Mouse (Mus musculus): Measurements from ENCODE around the gene Pum1. TPM values are rescaled to one million over a fixed set of nuclear protein-coding genes. Genes with fewer than 3 reads are reported as not detected.

Pum1 gene
- polyA plus RNA-seq, 1 experiment: 42.8 TPM

- Histone ChIP-seq H3K4me1 (ENCODE audit: control insufficient read depth, insufficient read depth, low read length) (peaks cover 3% of the 10 kb centered on the region; the same call in 1 of the 2 replicates), H3K27ac (ENCODE audit: control insufficient read depth, insufficient read depth, low read depth, low read length, poor library complexity) (no peak overlapping the region), H3K4me3 (replicated peaks; ENCODE audit: control insufficient read depth, low read depth, low read length) (no peak overlapping the region)
- WGBS: 91% methylated on average over 4 of the region's 4 CpGs
- TF ChIP-seq CTCF (IDR thresholded peaks at IDR 0.05; ENCODE audit: control insufficient read depth, insufficient read depth, low read length) (no peak), POLR2A (IDR thresholded peaks at IDR 0.05; ENCODE audit: borderline replicate concordance, control insufficient read depth, low read depth, low read length) (no peak)
Measured at GRCm38 (mm10) chr4:130719348-130719747, 56.2 kb downstream of the Pum1 start.

- H3K27ac ChIP-seq (ENCODE audit: control insufficient read depth, insufficient read depth, low read depth, low read length, poor library complexity): peak overlapping the region; percentile 36; the same call in 1 of the 2 replicates
- 35% methylated on average over 1 of the region's 1 CpGs for WGBS
Measured at GRCm38 (mm10) chr4:130722607-130723006, 59.5 kb downstream of the Pum1 start.

GRCm38 (mm10) chr4:130726118-130726517 lies 63.0 kb downstream of the Pum1 start:
- H3K27ac ChIP-seq (ENCODE audit: control insufficient read depth, insufficient read depth, low read depth, low read length, poor library complexity): no peak overlapping the region

More at GRCm38 (mm10) chr4:130722607-130723006, 59.5 kb downstream of the Pum1 start:
- no peak for TF ChIP-seq POLR2A (IDR thresholded peaks at IDR 0.05; ENCODE audit: borderline replicate concordance, control insufficient read depth, low read depth, low read length)
- TF ChIP-seq CTCF (IDR thresholded peaks at IDR 0.05; ENCODE audit: control insufficient read depth, insufficient read depth, low read length): no peak
- Histone ChIP-seq H3K4me3 (replicated peaks; ENCODE audit: control insufficient read depth, low read depth, low read length) (no peak overlapping the region), H3K4me1 (ENCODE audit: control insufficient read depth, insufficient read depth, low read length) (peaks cover 3% of the 10 kb centered on the region; the same call in 1 of the 2 replicates)

GRCm38 (mm10) chr4:130735957-130736356 lies 72.8 kb downstream of the Pum1 start:
- Histone ChIP-seq H3K27ac (ENCODE audit: control insufficient read depth, insufficient read depth, low read depth, low read length, poor library complexity) (no peak overlapping the region), H3K4me3 (replicated peaks; ENCODE audit: control insufficient read depth, low read depth, low read length) (no peak overlapping the region), H3K4me1 (ENCODE audit: control insufficient read depth, insufficient read depth, low read length) (no peaks in the 10 kb centered on the region)
- TF ChIP-seq POLR2A (IDR thresholded peaks at IDR 0.05; ENCODE audit: borderline replicate concordance, control insufficient read depth, low read depth, low read length): no peak
- TF ChIP-seq CTCF (IDR thresholded peaks at IDR 0.05; ENCODE audit: control insufficient read depth, insufficient read depth, low read length): no peak
- 85% methylated on average over 4 of the region's 4 CpGs for WGBS

More at GRCm38 (mm10) chr4:130726118-130726517, 63.0 kb downstream of the Pum1 start:
- 81% methylated on average over 3 of the region's 3 CpGs for WGBS
- TF ChIP-seq POLR2A (IDR thresholded peaks at IDR 0.05; ENCODE audit: borderline replicate concordance, control insufficient read depth, low read depth, low read length): no peak
- TF ChIP-seq CTCF (IDR thresholded peaks at IDR 0.05; ENCODE audit: control insufficient read depth, insufficient read depth, low read length): no peak
- Histone ChIP-seq H3K4me3 (replicated peaks; ENCODE audit: control insufficient read depth, low read depth, low read length) (no peak overlapping the region), H3K4me1 (ENCODE audit: control insufficient read depth, insufficient read depth, low read length) (peaks cover 3% of the 10 kb centered on the region; the same call in 1 of the 2 replicates)

GRCm38 (mm10) chr4:130738527-130738926 lies 75.4 kb downstream of the Pum1 start:
- 53% methylated on average over 2 of the region's 2 CpGs for WGBS
- no peaks in the 10 kb centered on the region for H3K4me1 ChIP-seq (ENCODE audit: control insufficient read depth, insufficient read depth, low read length)
- no peak overlapping the region for H3K27ac ChIP-seq (ENCODE audit: control insufficient read depth, insufficient read depth, low read depth, low read length, poor library complexity)
- no peak for TF ChIP-seq CTCF (IDR thresholded peaks at IDR 0.05; ENCODE audit: control insufficient read depth, insufficient read depth, low read length)
- TF ChIP-seq POLR2A (IDR thresholded peaks at IDR 0.05; ENCODE audit: borderline replicate concordance, control insufficient read depth, low read depth, low read length): no peak
- no peak overlapping the region for H3K4me3 ChIP-seq (replicated peaks; ENCODE audit: control insufficient read depth, low read depth, low read length)

GRCm38 (mm10) chr4:130744058-130744457 lies 80.9 kb downstream of the Pum1 start:
- WGBS: 86% methylated on average over 4 of the region's 4 CpGs
- no peaks in the 10 kb centered on the region for H3K4me1 ChIP-seq (ENCODE audit: control insufficient read depth, insufficient read depth, low read length)
- no peak overlapping the region for H3K4me3 ChIP-seq (replicated peaks; ENCODE audit: control insufficient read depth, low read depth, low read length)
- H3K27ac ChIP-seq (ENCODE audit: control insufficient read depth, insufficient read depth, low read depth, low read length, poor library complexity): no peak overlapping the region
- TF ChIP-seq CTCF (IDR thresholded peaks at IDR 0.05; ENCODE audit: control insufficient read depth, insufficient read depth, low read length) (no peak), POLR2A (IDR thresholded peaks at IDR 0.05; ENCODE audit: borderline replicate concordance, control insufficient read depth, low read depth, low read length) (no peak)

- Histone ChIP-seq H3K27ac (ENCODE audit: control insufficient read depth, insufficient read depth, low read depth, low read length, poor library complexity) (no peak overlapping the region), H3K4me1 (ENCODE audit: control insufficient read depth, insufficient read depth, low read length) (no peaks in the 10 kb centered on the region), H3K4me3 (replicated peaks; ENCODE audit: control insufficient read depth, low read depth, low read length) (no peak overlapping the region)
- TF ChIP-seq POLR2A (IDR thresholded peaks at IDR 0.05; ENCODE audit: borderline replicate concordance, control insufficient read depth, low read depth, low read length) (no peak), CTCF (IDR thresholded peaks at IDR 0.05; ENCODE audit: control insufficient read depth, insufficient read depth, low read length) (no peak)
- 94% methylated on average over 5 of the region's 5 CpGs for WGBS
Measured at GRCm38 (mm10) chr4:130745561-130746306, 82.6 kb downstream of the Pum1 start.

GRCm38 (mm10) chr4:130749566-130749965 lies 86.4 kb downstream of the Pum1 start:
- no peaks in the 10 kb centered on the region for H3K4me1 ChIP-seq (ENCODE audit: control insufficient read depth, insufficient read depth, low read length)
- TF ChIP-seq POLR2A (IDR thresholded peaks at IDR 0.05; ENCODE audit: borderline replicate concordance, control insufficient read depth, low read depth, low read length): no peak
- no peak for TF ChIP-seq CTCF (IDR thresholded peaks at IDR 0.05; ENCODE audit: control insufficient read depth, insufficient read depth, low read length)
- no peak overlapping the region for H3K27ac ChIP-seq (ENCODE audit: control insufficient read depth, insufficient read depth, low read depth, low read length, poor library complexity)
- no peak overlapping the region for H3K4me3 ChIP-seq (replicated peaks; ENCODE audit: control insufficient read depth, low read depth, low read length)
- 91% methylated on average over 7 of the region's 7 CpGs for WGBS
